Mouse (Mus musculus): ENCODE measurements at regions not wholly inside any gene's neighbourhood (a gene's known extent, or its start where the extent isn't known, plus 50 kb on each side); places are given as distances from the start of the nearest gene placed in this dataset.

GRCm38 (mm10) chr5:91790412-91790811 is 172.5 kb downstream of the Rchy1 start:
- H3ac ChIP-seq (ENCODE audit: control insufficient read depth, insufficient read length, low read depth): no peak overlapping the region
- TF ChIP-seq USF1 (IDR thresholded peaks at IDR 0.05; ENCODE audit: low read depth): no peak
- no peak for TF ChIP-seq CTCF (IDR thresholded peaks at IDR 0.05; ENCODE audit: control insufficient read depth, insufficient read depth, insufficient read length)
- no peak for TF ChIP-seq MAX (IDR thresholded peaks at IDR 0.05)
- TF ChIP-seq MYOG (IDR thresholded peaks at IDR 0.05; ENCODE audit: control insufficient read depth, extremely low read depth, insufficient read length): no peak
- no peak for TF ChIP-seq CEBPB (IDR thresholded peaks at IDR 0.05; ENCODE audit: low read depth)
- no peak for TF ChIP-seq MYOD1 (IDR thresholded peaks at IDR 0.05; ENCODE audit: control insufficient read depth, insufficient read length, low read depth)
- no peak for TF ChIP-seq FOSL1 (IDR thresholded peaks at IDR 0.05; ENCODE audit: insufficient read depth, low read length, poor library complexity, severe bottlenecking)
- H3K79me3 ChIP-seq (ENCODE audit: low read depth): no peaks in the 10 kb centered on the region
- H3K4me3 ChIP-seq (ENCODE audit: insufficient read depth, poor library complexity, severe bottlenecking): no peak overlapping the region
- no peaks in the 10 kb centered on the region for H3K27me3 ChIP-seq (ENCODE audit: control insufficient read depth, insufficient read depth, insufficient read length)
- no peaks in the 10 kb centered on the region for H3K79me2 ChIP-seq (ENCODE audit: control insufficient read depth, insufficient read depth)
- H3K36me3 ChIP-seq (ENCODE audit: control insufficient read depth, insufficient read depth): no peaks in the 10 kb centered on the region

GRCm38 (mm10) chr5:91783966-91784365 is 178.9 kb downstream of the Rchy1 start:
- no peaks in the 10 kb centered on the region for H3K27me3 ChIP-seq (ENCODE audit: control insufficient read depth, insufficient read depth, insufficient read length)
- TF ChIP-seq CEBPB (IDR thresholded peaks at IDR 0.05; ENCODE audit: low read depth) (no peak), USF1 (IDR thresholded peaks at IDR 0.05; ENCODE audit: low read depth) (no peak), FOSL1 (IDR thresholded peaks at IDR 0.05; ENCODE audit: insufficient read depth, low read length, poor library complexity, severe bottlenecking) (no peak), CTCF (IDR thresholded peaks at IDR 0.05; ENCODE audit: control insufficient read depth, insufficient read depth, insufficient read length) (no peak), MYOD1 (IDR thresholded peaks at IDR 0.05; ENCODE audit: control insufficient read depth, insufficient read length, low read depth) (no peak), MAX (IDR thresholded peaks at IDR 0.05) (no peak), MYOG (IDR thresholded peaks at IDR 0.05; ENCODE audit: control insufficient read depth, extremely low read depth, insufficient read length) (no peak)
- H3K4me3 ChIP-seq (ENCODE audit: insufficient read depth, poor library complexity, severe bottlenecking): no peak overlapping the region
- no peaks in the 10 kb centered on the region for H3K79me2 ChIP-seq (ENCODE audit: control insufficient read depth, insufficient read depth)
- no peaks in the 10 kb centered on the region for H3K79me3 ChIP-seq (ENCODE audit: low read depth)
- no peak overlapping the region for H3ac ChIP-seq (ENCODE audit: control insufficient read depth, insufficient read length, low read depth)
- H3K36me3 ChIP-seq (ENCODE audit: control insufficient read depth, insufficient read depth): no peaks in the 10 kb centered on the region

GRCm38 (mm10) chr5:91776971-91777370 is 185.9 kb downstream of the Rchy1 start:
- H3K79me2 ChIP-seq (ENCODE audit: control insufficient read depth, insufficient read depth): no peaks in the 10 kb centered on the region
- TF ChIP-seq MAX (IDR thresholded peaks at IDR 0.05): no peak
- TF ChIP-seq CTCF (IDR thresholded peaks at IDR 0.05; ENCODE audit: control insufficient read depth, insufficient read depth, insufficient read length): no peak
- TF ChIP-seq CEBPB (IDR thresholded peaks at IDR 0.05; ENCODE audit: low read depth): no peak
- no peak for TF ChIP-seq MYOD1 (IDR thresholded peaks at IDR 0.05; ENCODE audit: control insufficient read depth, insufficient read length, low read depth)
- TF ChIP-seq FOSL1 (IDR thresholded peaks at IDR 0.05; ENCODE audit: insufficient read depth, low read length, poor library complexity, severe bottlenecking): no peak
- TF ChIP-seq USF1 (IDR thresholded peaks at IDR 0.05; ENCODE audit: low read depth): no peak
- no peak for TF ChIP-seq MYOG (IDR thresholded peaks at IDR 0.05; ENCODE audit: control insufficient read depth, extremely low read depth, insufficient read length)
- H3K36me3 ChIP-seq (ENCODE audit: control insufficient read depth, insufficient read depth): no peaks in the 10 kb centered on the region
- H3K27me3 ChIP-seq (ENCODE audit: control insufficient read depth, insufficient read depth, insufficient read length): no peaks in the 10 kb centered on the region
- H3K4me3 ChIP-seq (ENCODE audit: insufficient read depth, poor library complexity, severe bottlenecking): no peak overlapping the region
- H3ac ChIP-seq (ENCODE audit: control insufficient read depth, insufficient read length, low read depth): no peak overlapping the region
- no peaks in the 10 kb centered on the region for H3K79me3 ChIP-seq (ENCODE audit: low read depth)

- H3K4me3 ChIP-seq (ENCODE audit: insufficient read depth, poor library complexity, severe bottlenecking): no peak overlapping the region
Measured at GRCm38 (mm10) chr5:91774065-91774464, 188.8 kb downstream of the Rchy1 start.

GRCm38 (mm10) chr5:91767886-91768285 is 195.0 kb downstream of the Rchy1 start:
- H3K79me3 ChIP-seq (ENCODE audit: low read depth): no peaks in the 10 kb centered on the region
- H3K4me3 ChIP-seq (ENCODE audit: insufficient read depth, poor library complexity, severe bottlenecking): no peak overlapping the region
- no peaks in the 10 kb centered on the region for H3K36me3 ChIP-seq (ENCODE audit: control insufficient read depth, insufficient read depth)
- H3K27me3 ChIP-seq (ENCODE audit: control insufficient read depth, insufficient read depth, insufficient read length): no peaks in the 10 kb centered on the region
- TF ChIP-seq MYOG (IDR thresholded peaks at IDR 0.05; ENCODE audit: control insufficient read depth, extremely low read depth, insufficient read length) (no peak), CTCF (IDR thresholded peaks at IDR 0.05; ENCODE audit: control insufficient read depth, insufficient read depth, insufficient read length) (no peak), FOSL1 (IDR thresholded peaks at IDR 0.05; ENCODE audit: insufficient read depth, low read length, poor library complexity, severe bottlenecking) (no peak), CEBPB (IDR thresholded peaks at IDR 0.05; ENCODE audit: low read depth) (no peak), MYOD1 (IDR thresholded peaks at IDR 0.05; ENCODE audit: control insufficient read depth, insufficient read length, low read depth) (no peak), MAX (IDR thresholded peaks at IDR 0.05) (no peak), USF1 (IDR thresholded peaks at IDR 0.05; ENCODE audit: low read depth) (no peak)
- no peaks in the 10 kb centered on the region for H3K79me2 ChIP-seq (ENCODE audit: control insufficient read depth, insufficient read depth)
- no peak overlapping the region for H3ac ChIP-seq (ENCODE audit: control insufficient read depth, insufficient read length, low read depth)

More at GRCm38 (mm10) chr5:91774065-91774464, 188.8 kb downstream of the Rchy1 start:
- Histone ChIP-seq H3K27me3 (ENCODE audit: control insufficient read depth, insufficient read depth, insufficient read length) (no peaks in the 10 kb centered on the region), H3K79me3 (ENCODE audit: low read depth) (no peaks in the 10 kb centered on the region), H3ac (ENCODE audit: control insufficient read depth, insufficient read length, low read depth) (no peak overlapping the region), H3K36me3 (ENCODE audit: control insufficient read depth, insufficient read depth) (no peaks in the 10 kb centered on the region), H3K79me2 (ENCODE audit: control insufficient read depth, insufficient read depth) (no peaks in the 10 kb centered on the region)
- no peak for TF ChIP-seq FOSL1 (IDR thresholded peaks at IDR 0.05; ENCODE audit: insufficient read depth, low read length, poor library complexity, severe bottlenecking)
- no peak for TF ChIP-seq CEBPB (IDR thresholded peaks at IDR 0.05; ENCODE audit: low read depth)
- no peak for TF ChIP-seq MAX (IDR thresholded peaks at IDR 0.05)
- TF ChIP-seq MYOG (IDR thresholded peaks at IDR 0.05; ENCODE audit: control insufficient read depth, extremely low read depth, insufficient read length): no peak
- TF ChIP-seq USF1 (IDR thresholded peaks at IDR 0.05; ENCODE audit: low read depth): no peak
- TF ChIP-seq MYOD1 (IDR thresholded peaks at IDR 0.05; ENCODE audit: control insufficient read depth, insufficient read length, low read depth): no peak
- TF ChIP-seq CTCF (IDR thresholded peaks at IDR 0.05; ENCODE audit: control insufficient read depth, insufficient read depth, insufficient read length): no peak

GRCm38 (mm10) chr5:91767060-91767459 is 195.8 kb downstream of the Rchy1 start:
- no peak overlapping the region for H3K4me3 ChIP-seq (ENCODE audit: insufficient read depth, poor library complexity, severe bottlenecking)
- no peaks in the 10 kb centered on the region for H3K27me3 ChIP-seq (ENCODE audit: control insufficient read depth, insufficient read depth, insufficient read length)
- no peak for TF ChIP-seq FOSL1 (IDR thresholded peaks at IDR 0.05; ENCODE audit: insufficient read depth, low read length, poor library complexity, severe bottlenecking)
- no peak for TF ChIP-seq CTCF (IDR thresholded peaks at IDR 0.05; ENCODE audit: control insufficient read depth, insufficient read depth, insufficient read length)
- no peak for TF ChIP-seq USF1 (IDR thresholded peaks at IDR 0.05; ENCODE audit: low read depth)
- TF ChIP-seq MYOD1 (IDR thresholded peaks at IDR 0.05; ENCODE audit: control insufficient read depth, insufficient read length, low read depth): no peak
- TF ChIP-seq MYOG (IDR thresholded peaks at IDR 0.05; ENCODE audit: control insufficient read depth, extremely low read depth, insufficient read length): no peak
- TF ChIP-seq MAX (IDR thresholded peaks at IDR 0.05): no peak
- no peaks in the 10 kb centered on the region for H3K36me3 ChIP-seq (ENCODE audit: control insufficient read depth, insufficient read depth)
- H3K79me3 ChIP-seq (ENCODE audit: low read depth): no peaks in the 10 kb centered on the region
- no peak overlapping the region for H3ac ChIP-seq (ENCODE audit: control insufficient read depth, insufficient read length, low read depth)
- no peaks in the 10 kb centered on the region for H3K79me2 ChIP-seq (ENCODE audit: control insufficient read depth, insufficient read depth)

Data from C2C12 (cell line).